Mouse (Mus musculus) E14TG2a.4 (cell line): ENCODE measurements around the gene Eprs.

Experiments
- H3K27me3 ChIP-seq: 2 replicates; pipeline ENCODE4 v1.6.1; 2014; ENCODE audit warnings: low read length, control low read depth; ENCODE audit not compliant: insufficient read depth
- H3K36me3 ChIP-seq: 2 replicates; pipeline ENCODE4 v1.6.1; 2014; ENCODE audit warnings: low read length, control low read depth; ENCODE audit not compliant: insufficient read depth
- H3K4me1 ChIP-seq: replicated peaks from 2 replicates; pipeline ENCODE4 v1.6.1; 2014; ENCODE audit warnings: low read depth, low read length, control low read depth
- H3K4me3 ChIP-seq: replicated peaks from 2 replicates; pipeline ENCODE4 v1.5.1; 2014; ENCODE audit warnings: mild to moderate bottlenecking, low read length
- H3K9me3 ChIP-seq: 2 replicates; pipeline ENCODE4 v1.6.1; 2014; ENCODE audit warnings: low read length, control low read depth
- CTCF ChIP-seq: conservative IDR thresholded peaks from 2 replicates; pipeline ENCODE4 v1.5.1; 2014; ENCODE audit warnings: low read length
- NANOG ChIP-seq: IDR thresholded peaks from 2 replicates; pipeline ENCODE4 v1.6.1; 2014; ENCODE audit warnings: borderline replicate concordance, low read length, mixed read lengths
- POU5F1 ChIP-seq: IDR thresholded peaks from 2 replicates; pipeline ENCODE4 v1.6.1; 2014; ENCODE audit warnings: low read length, borderline replicate concordance

The Eprs gene

DNA sequence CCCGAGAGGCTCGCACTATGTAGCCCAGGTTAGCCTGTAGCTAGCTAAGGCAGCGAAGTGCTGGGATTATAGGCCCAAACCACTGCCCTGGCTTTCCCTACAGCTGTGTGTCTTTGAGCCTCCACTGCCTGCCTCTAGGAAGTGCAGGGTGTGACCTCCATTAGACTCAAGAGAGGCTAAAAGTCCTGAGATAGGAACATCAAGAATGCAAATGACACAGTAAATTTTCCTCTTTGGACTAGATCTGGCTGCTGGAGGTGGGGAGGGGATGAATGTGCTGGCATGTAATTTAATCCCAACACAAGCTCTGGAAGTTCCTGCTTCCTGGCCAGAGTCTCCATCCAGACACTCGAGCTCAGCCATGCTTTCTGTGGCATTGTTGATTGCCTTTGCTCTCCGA lies 97.3 kb downstream of the Eprs start:
- peaks cover 25% of the 10 kb centered on the region for H3K27me3 ChIP-seq
- H3K4me3 ChIP-seq: no peak overlapping the region
- peaks cover 19% of the 10 kb centered on the region for H3K4me1 ChIP-seq
- no peaks in the 10 kb centered on the region for H3K36me3 ChIP-seq
- no peaks in the 10 kb centered on the region for H3K9me3 ChIP-seq
- TF ChIP-seq NANOG (no peak), POU5F1 (no peak), CTCF (no peak)

DNA sequence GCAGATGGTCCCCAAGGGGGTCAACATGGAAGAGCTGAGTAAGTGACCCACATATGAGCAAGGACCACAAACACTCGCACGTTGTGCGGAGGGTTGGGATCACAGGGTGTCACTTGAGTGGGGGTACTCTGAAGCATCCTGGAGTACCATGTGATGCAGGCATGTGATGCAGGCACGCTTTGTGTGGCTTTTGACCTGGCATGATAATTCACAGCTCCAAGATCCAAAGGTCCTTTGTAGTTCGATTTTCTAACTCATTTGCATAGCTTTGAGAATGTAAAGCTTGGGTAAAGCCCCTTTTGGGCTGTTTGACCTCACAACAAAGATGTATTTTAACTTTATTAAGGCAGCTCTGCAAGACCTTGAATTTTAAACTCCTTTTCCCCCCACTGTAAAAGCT lies 100.0 kb downstream of the Eprs start:
- TF ChIP-seq NANOG: no peak
- no peak for TF ChIP-seq CTCF
- TF ChIP-seq POU5F1: no peak
- H3K36me3 ChIP-seq: no peaks in the 10 kb centered on the region
- no peaks in the 10 kb centered on the region for H3K9me3 ChIP-seq
- H3K4me1 ChIP-seq: peaks cover 12% of the 10 kb centered on the region
- H3K27me3 ChIP-seq: no peaks in the 10 kb centered on the region
- no peak overlapping the region for H3K4me3 ChIP-seq

DNA sequence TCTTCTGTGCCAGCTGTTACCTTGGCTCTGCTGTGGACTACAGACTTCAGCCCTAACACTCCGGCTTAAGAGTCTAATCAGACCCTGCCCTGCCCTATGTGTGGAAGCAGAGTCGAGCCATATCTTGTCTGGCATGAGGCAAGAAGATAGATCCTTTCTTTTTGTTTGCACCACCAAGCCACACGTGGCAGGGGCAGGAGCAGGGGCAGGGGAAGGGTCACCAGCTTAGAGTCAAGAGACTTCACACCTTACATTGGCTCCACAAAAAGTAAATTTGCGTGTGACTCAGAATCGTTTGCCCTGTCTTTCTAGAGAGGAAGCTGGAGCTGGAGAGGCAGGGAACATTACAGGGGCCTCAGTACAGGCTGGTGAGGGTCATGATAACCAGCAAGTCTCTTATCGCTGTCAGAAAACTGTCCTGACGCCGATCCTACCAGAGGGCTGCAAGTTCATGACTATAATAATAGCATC lies 106.7 kb downstream of the Eprs start:
- Histone ChIP-seq H3K36me3 (no peaks in the 10 kb centered on the region), H3K4me1 (0 out of 2 replicates have a peak, but pooled peaks cover 3% of the 10 kb centered on the region), H3K27me3 (no peaks in the 10 kb centered on the region), H3K4me3 (no peak overlapping the region), H3K9me3 (no peaks in the 10 kb centered on the region)
- TF ChIP-seq NANOG (no peak), POU5F1 (no peak), CTCF (no peak)

DNA sequence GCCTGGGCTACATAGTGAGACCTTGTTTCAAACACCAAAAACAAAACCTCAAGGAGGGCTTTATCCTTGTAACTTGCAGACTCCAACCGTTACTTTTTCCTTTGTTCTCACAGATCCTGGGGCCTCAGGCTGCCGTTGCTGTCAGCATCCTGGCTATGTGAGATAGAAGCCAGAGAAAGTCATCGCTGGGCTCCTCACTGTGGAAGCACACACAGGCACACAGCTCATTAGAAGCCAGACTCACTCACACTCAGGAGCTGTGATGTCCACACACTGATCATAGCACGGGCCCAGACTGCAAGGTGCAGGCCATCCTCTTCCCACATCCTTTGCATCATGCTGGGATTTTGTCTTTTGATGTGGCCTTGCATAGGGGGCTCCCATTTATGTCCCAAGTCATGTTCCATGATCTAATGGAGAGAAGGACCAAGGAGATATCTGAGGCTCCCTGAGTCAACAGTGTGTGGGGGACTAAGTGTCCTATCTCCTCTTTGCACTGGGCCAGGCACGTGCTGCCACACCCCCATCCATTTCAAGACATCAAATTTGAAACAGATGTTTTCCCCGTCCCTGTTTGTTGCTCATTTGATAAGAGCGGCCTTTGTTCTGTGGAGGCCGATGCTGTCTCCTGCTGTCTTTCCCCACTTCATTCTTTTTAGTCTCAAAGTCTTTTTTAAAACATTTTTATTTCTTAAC lies 109.3 kb downstream of the Eprs start:
- Histone ChIP-seq H3K27me3 (no peaks in the 10 kb centered on the region), H3K4me3 (no peak overlapping the region), H3K36me3 (no peaks in the 10 kb centered on the region), H3K4me1 (0 out of 2 replicates have a peak, but pooled peaks cover 3% of the 10 kb centered on the region), H3K9me3 (no peaks in the 10 kb centered on the region)
- no peak for TF ChIP-seq NANOG

DNA sequence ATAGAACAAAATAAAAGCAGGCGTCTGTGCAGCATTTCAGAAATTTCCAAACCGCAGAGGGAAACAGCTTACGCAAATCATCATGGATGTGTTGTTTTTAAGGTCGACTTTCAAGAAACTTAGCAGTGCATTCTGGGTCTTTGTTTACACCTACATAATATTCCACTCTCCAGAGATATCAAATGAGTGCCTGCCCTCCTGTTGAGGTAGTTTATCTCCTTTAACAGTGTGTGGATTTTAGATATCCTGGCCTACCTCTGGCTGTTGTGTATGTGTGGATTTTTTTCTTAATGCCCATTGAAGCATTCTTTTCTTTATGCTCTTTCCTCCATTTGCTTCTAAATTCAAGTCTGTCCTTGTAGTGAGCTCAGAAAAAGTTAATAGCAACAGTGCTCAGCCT lies 109.9 kb downstream of the Eprs start:
- Histone ChIP-seq H3K4me3 (no peak overlapping the region), H3K4me1 (0 out of 2 replicates have a peak, but pooled peaks cover 3% of the 10 kb centered on the region), H3K9me3 (no peaks in the 10 kb centered on the region), H3K36me3 (no peaks in the 10 kb centered on the region), H3K27me3 (no peaks in the 10 kb centered on the region)
- TF ChIP-seq NANOG (no peak), CTCF (no peak), POU5F1 (no peak)

DNA sequence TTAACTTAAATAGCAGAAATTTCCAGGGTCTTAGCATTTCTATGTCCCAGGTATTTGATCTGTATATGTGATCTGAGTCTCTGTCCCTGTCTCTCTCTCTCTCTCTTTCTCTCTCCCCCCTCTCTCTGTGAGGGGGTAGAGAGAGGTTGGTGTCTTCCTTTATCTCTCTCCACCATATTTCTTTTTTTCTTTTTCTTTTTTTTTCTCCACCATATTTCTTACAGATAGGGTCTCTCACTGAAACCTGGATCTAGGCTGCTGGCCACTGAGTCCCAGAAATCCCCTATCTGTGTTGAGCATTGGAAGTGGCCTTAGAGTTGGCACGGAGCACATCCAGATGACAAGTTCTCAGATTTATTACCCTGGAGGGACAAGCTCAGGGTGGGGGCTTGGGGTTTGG lies 110.6 kb downstream of the Eprs start:
- TF ChIP-seq CTCF (no peak), NANOG (no peak), POU5F1 (no peak)
- H3K36me3 ChIP-seq: no peaks in the 10 kb centered on the region
- no peak overlapping the region for H3K4me3 ChIP-seq
- 0 out of 2 replicates have a peak, but pooled peaks cover 3% of the 10 kb centered on the region for H3K4me1 ChIP-seq
- no peaks in the 10 kb centered on the region for H3K9me3 ChIP-seq
- H3K27me3 ChIP-seq: no peaks in the 10 kb centered on the region
